Mouse (Mus musculus) lung, embryonic 14.5 days (tissue): ENCODE data around the gene Tmprss6. TPM values are rescaled to one million over a fixed set of nuclear protein-coding genes. Genes with fewer than 3 reads are reported as not detected.

Experiments used
- ATAC-seq: fragments of 200-750 bp; cut with Nextera tagmentation; 2 replicates; pipeline ENCODE4 v1.8.0; 2017; ENCODE audit warnings: mild to moderate bottlenecking, moderate TSS enrichment, moderate library complexity; ENCODE audit not compliant: insufficient read depth
- DNase-seq: peaks from one replicate; pipeline ENCODE4 v3.0.0-alpha.2; 2015
- H3K27ac ChIP-seq: fragments of 300-500 bp; sonication (generic); 2 replicates; pipeline ENCODE4 v1.5.1; 2014; ENCODE audit warnings: low read depth, mild to moderate bottlenecking, moderate library complexity
- H3K27me3 ChIP-seq: fragments of 300-500 bp; sonication (generic); 2 replicates; pipeline ENCODE4 v1.6.1; 2014; ENCODE audit warnings: low read length, control low read depth; ENCODE audit not compliant: insufficient read depth
- H3K36me3 ChIP-seq: fragments of 300-500 bp; sonication (generic); 2 replicates; pipeline ENCODE4 v1.6.1; 2014; ENCODE audit warnings: control low read depth; ENCODE audit not compliant: insufficient read depth
- H3K4me1 ChIP-seq: fragments of 300-500 bp; sonication (generic); 2 replicates; pipeline ENCODE4 v1.6.1; 2014; ENCODE audit warnings: antibody characterized with exemption, control low read depth; ENCODE audit not compliant: insufficient read depth
- H3K4me2 ChIP-seq: fragments of 300-500 bp; sonication (generic); 2 replicates; pipeline ENCODE4 v1.6.1; 2014; ENCODE audit warnings: mild to moderate bottlenecking
- H3K4me3 ChIP-seq: fragments of 300-500 bp; sonication (generic); 2 replicates; pipeline ENCODE4 v1.5.1; 2014; ENCODE audit warnings: low read depth, low read length
- H3K9ac ChIP-seq: fragments of 300-500 bp; sonication (generic); 2 replicates; pipeline ENCODE4 v1.6.1; 2014
- H3K9me3 ChIP-seq: fragments of 300-500 bp; sonication (generic); 2 replicates; pipeline ENCODE4 v1.6.1; 2016; ENCODE audit warnings: low read depth, low read length, control low read depth
- CTCF ChIP-seq: IDR thresholded peaks from 2 replicates; pipeline ENCODE4 v1.5.1; 2016; ENCODE audit warnings: antibody characterized with exemption, low read depth
- WGBS: fragments of 180-500 bp; shearing (Covaris S2); extraction: QIAGEN DNeasy Blood & Tissue Kit; methylation state at CpG from one replicate; pipeline ENCODE4 v1.1.7; 2014; 5-methylcytosine and 5-hydroxymethylcytosine counted together
- polyA plus RNA-seq: library from polyadenylated mRNA; unstranded; fragments of >200 nt; fragmentation: Nextera tagmentation; extraction: Ambion mirVana; gene quantifications from 2 replicates; pipeline ENCODE4 v1.2.1, GENCODE M21; 2014

The Tmprss6 gene
- 0.18 and 0.37 TPM in 2 replicates for polyA plus RNA-seq

GRCm38 (mm10) chr15:78468379-78468937 lies at the start of gene Tmprss6:
TSS of gene Tmprss6 (minus strand) at chr15:78468634.
- no peak within 1 kb of the TSS for H3K4me2 ChIP-seq
- H3K4me1 ChIP-seq, result no peaks in the 10 kb centered on the region
- no peaks in the 10 kb centered on the region for H3K9me3 ChIP-seq
- TF ChIP-seq CTCF, result no peak
- WGBS, result 76% methylated on average over 7 of the region's 7 CpGs
- no peak within 1 kb of the TSS for H3K27ac ChIP-seq
- no peak within 1 kb of the TSS for H3K4me3 ChIP-seq
- H3K9ac ChIP-seq, result no peak within 1 kb of the TSS
- no peak for ATAC-seq
- no peaks in the 10 kb centered on the region for H3K36me3 ChIP-seq
- DNase-seq, result no peak
- H3K27me3 ChIP-seq, result no peaks in the 10 kb centered on the region

GRCm38 (mm10) chr15:78518221-78518620 lies 49.8 kb upstream of the Tmprss6 start:
- no peak for TF ChIP-seq CTCF
- Histone ChIP-seq H3K36me3 (no peaks in the 10 kb centered on the region), H3K27ac (no peak overlapping the region), H3K27me3 (no peaks in the 10 kb centered on the region), H3K4me3 (no peak overlapping the region), H3K4me2 (no peak overlapping the region), H3K9ac (no peak overlapping the region), H3K4me1 (no peaks in the 10 kb centered on the region), H3K9me3 (no peaks in the 10 kb centered on the region)
- ATAC-seq, result no peak
- 51% methylated on average over 7 of the region's 7 CpGs for WGBS
- DNase-seq, result no peak

GRCm38 (mm10) chr15:78515759-78516158 lies 47.3 kb upstream of the Tmprss6 start:
- TF ChIP-seq CTCF, result no peak
- no peaks in the 10 kb centered on the region for H3K36me3 ChIP-seq
- H3K9ac ChIP-seq, result no peak overlapping the region
- no peaks in the 10 kb centered on the region for H3K4me1 ChIP-seq
- H3K27ac ChIP-seq, result no peak overlapping the region
- no peak for ATAC-seq
- no peak for DNase-seq
- H3K9me3 ChIP-seq, result no peaks in the 10 kb centered on the region
- H3K4me2 ChIP-seq, result no peak overlapping the region
- H3K4me3 ChIP-seq, result no peak overlapping the region
- WGBS, result 74% methylated on average over 6 of the region's 6 CpGs
- no peaks in the 10 kb centered on the region for H3K27me3 ChIP-seq

GRCm38 (mm10) chr15:78514393-78515146 lies 46.1 kb upstream of the Tmprss6 start:
- Histone ChIP-seq H3K4me2 (no peak overlapping the region), H3K27me3 (no peaks in the 10 kb centered on the region), H3K9ac (no peak overlapping the region), H3K4me1 (0 out of 2 replicates have a peak, but pooled peaks cover 3% of the 10 kb centered on the region), H3K36me3 (no peaks in the 10 kb centered on the region), H3K9me3 (no peaks in the 10 kb centered on the region), H3K27ac (no peak overlapping the region), H3K4me3 (no peak overlapping the region)
- peak; percentile 50 for ATAC-seq
- DNase-seq, result peak; percentile 91
- 24% methylated on average over 7 of the region's 7 CpGs for WGBS
- TF ChIP-seq CTCF, result peak; percentile 96

- Histone ChIP-seq H3K4me3 (no peak overlapping the region), H3K4me1 (0 out of 2 replicates have a peak, but pooled peaks cover 3% of the 10 kb centered on the region), H3K36me3 (no peaks in the 10 kb centered on the region), H3K27me3 (no peaks in the 10 kb centered on the region), H3K9ac (no peak overlapping the region), H3K27ac (no peak overlapping the region), H3K4me2 (no peak overlapping the region), H3K9me3 (no peaks in the 10 kb centered on the region)
- WGBS, result 79% methylated on average over 14 of the region's 14 CpGs
- DNase-seq (no peak), ATAC-seq (no peak)
- no peak for TF ChIP-seq CTCF
Observed at GRCm38 (mm10) chr15:78513019-78513418, 44.6 kb upstream of the Tmprss6 start.

DNA sequence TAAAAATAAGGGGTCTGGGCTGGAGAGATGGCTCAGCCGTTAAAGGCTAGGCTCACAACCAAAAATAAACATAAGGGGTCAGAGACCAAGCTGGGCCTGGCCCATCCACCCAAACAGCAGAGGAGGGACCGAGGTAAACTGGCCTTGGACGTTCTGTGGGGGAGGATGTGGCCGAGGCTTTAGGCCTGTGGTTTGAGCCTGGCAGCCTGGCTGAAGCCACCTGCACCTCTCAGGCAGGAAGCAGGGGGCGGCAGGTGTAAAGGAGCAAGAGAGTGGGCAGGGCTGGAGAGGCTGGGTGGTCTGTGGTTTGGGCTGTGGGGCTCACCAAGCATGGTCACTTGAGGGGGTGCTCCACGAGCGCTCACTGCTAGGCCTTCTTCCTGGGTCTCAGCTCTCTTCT lies 43.5 kb upstream of the Tmprss6 start:
- H3K9me3 ChIP-seq, result no peaks in the 10 kb centered on the region
- H3K27ac ChIP-seq, result no peak overlapping the region
- no peaks in the 10 kb centered on the region for H3K27me3 ChIP-seq
- no peak for TF ChIP-seq CTCF
- no peak overlapping the region for H3K4me3 ChIP-seq
- 52% methylated on average over 7 of the region's 7 CpGs for WGBS
- no peak for ATAC-seq
- H3K36me3 ChIP-seq, result no peaks in the 10 kb centered on the region
- no peak overlapping the region for H3K9ac ChIP-seq
- no peak for DNase-seq
- no peak overlapping the region for H3K4me2 ChIP-seq
- 0 out of 2 replicates have a peak, but pooled peaks cover 3% of the 10 kb centered on the region for H3K4me1 ChIP-seq

- TF ChIP-seq CTCF, result no peak
- Histone ChIP-seq H3K9ac (peak overlapping the region; percentile 2; the same call in 1 of the 2 replicates), H3K4me1 (0 out of 2 replicates have a peak, but pooled peaks cover 3% of the 10 kb centered on the region), H3K9me3 (no peaks in the 10 kb centered on the region), H3K27me3 (no peaks in the 10 kb centered on the region), H3K27ac (no peak overlapping the region), H3K4me2 (no peak overlapping the region), H3K4me3 (no peak overlapping the region), H3K36me3 (no peaks in the 10 kb centered on the region)
- DNase-seq (no peak), ATAC-seq (no peak)
- WGBS, result 80% methylated on average over 6 of the region's 6 CpGs
Observed at GRCm38 (mm10) chr15:78510736-78511135, 42.3 kb upstream of the Tmprss6 start.
